Mouse (Mus musculus) neural tube, embryonic 11.5 days (tissue): ENCODE data around the gene Tbk1. TPM values are rescaled to one million over a fixed set of nuclear protein-coding genes. Genes with fewer than 3 reads are reported as not detected.

Source experiments
- ATAC-seq: fragments of 200-750 bp; cut with Nextera tagmentation; 2 replicates; pipeline ENCODE4 v1.8.0; 2017; ENCODE audit warnings: moderate number of reproducible peaks, mild to moderate bottlenecking, moderate TSS enrichment, moderate library complexity; ENCODE audit not compliant: insufficient read depth, low FRiP score, low TSS enrichment
- DNase-seq: peaks from one replicate; pipeline ENCODE4 v3.0.0-alpha.2; 2015; ENCODE audit warnings: low spot score
- H3K27ac ChIP-seq: fragments of 300-500 bp; sonication (generic); 2 replicates; pipeline ENCODE4 v1.5.1; 2014; ENCODE audit warnings: low read depth, mild to moderate bottlenecking, low read length
- H3K27me3 ChIP-seq: fragments of 300-500 bp; sonication (generic); 2 replicates; pipeline ENCODE4 v1.6.1; 2014; ENCODE audit warnings: mild to moderate bottlenecking, low read length, mixed read lengths; ENCODE audit not compliant: control insufficient read depth, insufficient read depth
- H3K36me3 ChIP-seq: fragments of 300-500 bp; sonication (generic); 2 replicates; pipeline ENCODE4 v1.6.1; 2014; ENCODE audit warnings: mild to moderate bottlenecking, low read length, moderate library complexity, mixed read lengths; ENCODE audit not compliant: control insufficient read depth, insufficient read depth
- H3K4me1 ChIP-seq: fragments of 300-500 bp; sonication (generic); 2 replicates; pipeline ENCODE4 v1.6.1; 2014; ENCODE audit warnings: low read length, mixed read lengths; ENCODE audit not compliant: control insufficient read depth, insufficient read depth
- H3K4me2 ChIP-seq: fragments of 300-500 bp; sonication (generic); 2 replicates; pipeline ENCODE4 v1.6.1; 2014; ENCODE audit warnings: low read depth, mild to moderate bottlenecking, moderate library complexity
- H3K4me3 ChIP-seq: fragments of 300-500 bp; sonication (generic); 2 replicates; pipeline ENCODE4 v1.5.1; 2014; ENCODE audit warnings: low read depth, low read length
- H3K9ac ChIP-seq: fragments of 300-500 bp; sonication (generic); 2 replicates; pipeline ENCODE4 v1.6.1; 2014; ENCODE audit warnings: mild to moderate bottlenecking, low read length
- H3K9me3 ChIP-seq: fragments of 300-500 bp; sonication (generic); 2 replicates; pipeline ENCODE4 v1.6.1; 2016; ENCODE audit warnings: low read length; ENCODE audit not compliant: control insufficient read depth
- WGBS: fragments of 180-500 bp; shearing (Covaris S2); extraction: QIAGEN DNeasy Blood & Tissue Kit; methylation state at CpG from one replicate; pipeline ENCODE4 v1.1.7; 2014; 5-methylcytosine and 5-hydroxymethylcytosine counted together
- polyA plus RNA-seq: library from polyadenylated mRNA; unstranded; fragments of >200 nt; fragmentation: Nextera tagmentation; extraction: Ambion mirVana; gene quantifications from 2 replicates; pipeline ENCODE4 v1.2.1, GENCODE M21; 2014

The Tbk1 gene
- polyA plus RNA-seq, 1 experiment from 2014 or later: 32.4 TPM

DNA sequence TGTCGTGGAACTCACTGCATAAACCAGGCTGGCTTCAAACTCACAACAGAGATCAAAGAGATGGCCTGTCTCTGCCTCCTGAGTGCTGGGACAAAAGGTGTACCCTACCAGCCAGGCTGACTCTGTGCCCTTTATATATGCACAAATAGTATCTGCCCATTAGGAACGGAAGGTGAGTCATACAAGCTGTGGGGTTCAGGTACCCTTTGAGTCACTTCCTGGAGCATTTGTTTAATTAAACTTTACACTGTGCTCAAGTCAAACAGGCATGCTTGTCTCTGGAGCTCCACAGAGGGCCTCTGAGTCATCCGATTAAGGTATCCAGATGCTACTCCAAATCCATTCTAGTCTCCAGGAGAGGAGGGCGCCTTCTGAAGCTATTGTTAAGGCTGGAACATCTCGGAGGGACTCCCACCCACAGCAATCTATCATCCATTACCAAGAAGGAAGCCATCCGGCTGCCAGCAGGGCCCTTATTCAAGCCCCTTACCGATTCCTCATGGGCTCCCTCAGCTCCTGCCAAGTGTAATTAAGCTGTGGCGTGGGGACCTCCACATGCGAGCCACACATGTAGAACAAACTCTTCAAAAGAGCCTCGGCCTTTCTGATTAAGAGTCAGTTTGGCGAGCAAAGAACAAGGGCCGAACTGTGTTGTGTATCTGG is 65.5 kb downstream of the Tbk1 start:
- H3K27me3 ChIP-seq: no peaks in the 10 kb centered on the region
- H3K4me1 ChIP-seq: peaks cover 7% of the 10 kb centered on the region
- H3K9me3 ChIP-seq: no peaks in the 10 kb centered on the region
- no peak overlapping the region for H3K4me2 ChIP-seq
- WGBS: 18% methylated on average over 12 of the region's 12 CpGs
- DNase-seq (peak; percentile 36), ATAC-seq (no peak)
- H3K9ac ChIP-seq: no peak overlapping the region
- no peaks in the 10 kb centered on the region for H3K36me3 ChIP-seq
- no peak overlapping the region for H3K4me3 ChIP-seq
- no peak overlapping the region for H3K27ac ChIP-seq

DNA sequence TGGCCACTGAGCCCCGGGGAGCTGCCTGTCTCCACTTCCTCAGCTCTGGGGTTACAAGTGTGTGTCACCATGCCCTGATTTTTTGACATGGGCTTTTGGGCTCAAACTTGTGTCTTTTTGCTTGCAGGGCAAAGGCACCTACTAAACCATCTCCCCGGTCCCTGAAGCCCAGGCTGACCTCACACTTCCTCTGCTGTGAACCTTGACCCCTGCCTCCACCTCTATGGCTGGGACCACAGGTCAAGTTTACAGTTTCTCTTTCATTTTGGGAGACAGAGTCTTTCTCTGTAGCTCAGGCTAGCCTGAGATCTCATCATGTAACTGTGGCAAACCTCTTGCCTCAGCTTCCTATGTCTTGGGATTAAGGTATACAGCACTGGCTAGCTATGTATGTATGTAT is 66.9 kb downstream of the Tbk1 start:
- WGBS: 63% methylated on average over 2 of the region's 2 CpGs
- H3K27me3 ChIP-seq: no peaks in the 10 kb centered on the region
- no peak overlapping the region for H3K9ac ChIP-seq
- no peak overlapping the region for H3K27ac ChIP-seq
- no peak overlapping the region for H3K4me3 ChIP-seq
- H3K9me3 ChIP-seq: no peaks in the 10 kb centered on the region
- H3K36me3 ChIP-seq: no peaks in the 10 kb centered on the region
- H3K4me2 ChIP-seq: no peak overlapping the region
- H3K4me1 ChIP-seq: peaks cover 7% of the 10 kb centered on the region
- DNase-seq (no peak), ATAC-seq (no peak)

DNA sequence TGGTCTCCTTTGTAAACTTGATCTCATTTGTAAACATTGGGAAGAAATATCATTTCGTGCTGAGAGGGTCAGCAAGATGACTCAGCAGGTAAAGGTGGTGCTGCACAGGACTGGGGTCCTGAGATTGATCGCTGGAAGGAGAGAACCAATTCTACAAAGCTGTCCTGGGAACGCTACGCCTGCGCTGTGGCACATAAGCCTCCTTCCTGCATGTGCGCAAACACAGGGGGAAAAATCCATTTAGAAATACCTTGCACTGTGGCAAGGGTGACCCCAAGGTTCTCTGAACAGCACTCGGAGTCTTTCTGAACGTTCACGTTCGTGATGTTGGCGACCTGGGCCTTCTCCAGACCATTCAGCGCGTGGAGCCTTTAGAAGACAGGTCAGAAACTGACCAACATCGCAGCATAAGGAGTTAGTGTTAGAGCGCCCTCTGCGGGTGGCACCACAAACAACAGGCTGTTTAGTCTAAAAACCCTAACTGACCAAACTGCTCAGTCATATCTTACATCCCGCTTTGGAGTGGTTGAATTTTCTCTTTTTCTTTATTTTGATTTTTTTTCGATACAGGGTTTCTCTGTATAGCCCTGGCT is 70.5 kb downstream of the Tbk1 start:
- peak; percentile 54; the same call in 1 of the 2 replicates for ATAC-seq
- 30% methylated on average over 18 of the region's 18 CpGs for WGBS

DNA sequence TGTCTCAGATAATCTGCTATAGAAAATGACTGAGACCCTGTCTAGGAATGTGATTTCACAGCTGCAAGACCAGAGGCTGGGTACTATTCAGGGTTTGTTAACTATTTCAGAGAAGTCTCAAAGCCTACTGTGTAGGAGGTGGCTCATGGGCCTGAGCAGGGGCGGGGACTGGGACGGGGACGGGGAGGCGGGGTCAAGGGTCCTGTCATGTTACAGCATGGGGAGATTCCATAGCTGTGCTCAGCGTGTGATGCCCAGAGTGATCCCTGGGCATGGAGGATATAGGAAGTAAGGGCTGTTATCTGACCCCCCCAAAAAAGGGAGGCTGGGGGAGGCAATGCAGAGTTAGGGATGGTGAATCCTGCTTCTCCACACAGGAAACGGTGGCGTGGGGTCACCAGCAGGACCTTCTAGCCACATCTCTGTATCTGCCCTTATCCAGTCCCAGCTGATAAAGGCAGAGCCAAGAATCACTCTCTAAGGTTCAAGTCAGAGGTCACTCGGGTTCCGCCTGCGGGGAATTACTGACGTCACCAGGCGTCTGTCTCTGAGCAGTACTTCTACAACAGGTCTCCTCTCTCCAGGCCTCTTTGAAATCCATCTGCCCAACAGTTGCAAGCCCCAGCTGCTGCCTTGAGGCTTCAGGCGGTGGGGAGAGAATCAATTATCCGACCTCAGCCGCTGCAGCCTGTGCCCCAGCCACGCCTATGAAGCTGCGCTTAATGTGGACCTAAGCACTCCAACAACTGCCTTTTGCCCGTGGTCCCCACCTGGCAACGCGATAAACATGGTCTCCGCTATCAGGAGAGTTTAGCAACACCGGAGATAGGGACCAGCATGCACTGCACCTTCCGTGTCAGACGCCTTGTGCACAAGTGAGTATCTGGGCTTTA is 76.6 kb downstream of the Tbk1 start:
- 0 out of 2 replicates have a peak, but pooled peaks cover 9% of the 10 kb centered on the region for H3K4me1 ChIP-seq
- no peak overlapping the region for H3K27ac ChIP-seq
- no peaks in the 10 kb centered on the region for H3K36me3 ChIP-seq
- H3K4me2 ChIP-seq: peak overlapping the region; percentile 7; the same call in 1 of the 2 replicates
- H3K9me3 ChIP-seq: no peaks in the 10 kb centered on the region
- H3K4me3 ChIP-seq: no peak overlapping the region
- H3K9ac ChIP-seq: no peak overlapping the region
- ATAC-seq (peak; percentile 58), DNase-seq (peak; percentile 76)
- no peaks in the 10 kb centered on the region for H3K27me3 ChIP-seq
- WGBS: 25% methylated on average over 24 of the region's 24 CpGs

More for the DNA sequence above, 70.5 kb downstream of the Tbk1 start:
- no peaks in the 10 kb centered on the region for H3K9me3 ChIP-seq
- H3K27me3 ChIP-seq: no peaks in the 10 kb centered on the region
- no peak overlapping the region for H3K27ac ChIP-seq
- H3K4me3 ChIP-seq: no peak overlapping the region
- H3K36me3 ChIP-seq: no peaks in the 10 kb centered on the region
- H3K9ac ChIP-seq: no peak overlapping the region
- peak; percentile 87 for DNase-seq
- H3K4me1 ChIP-seq: peaks cover 1% of the 10 kb centered on the region
- no peak overlapping the region for H3K4me2 ChIP-seq

DNA sequence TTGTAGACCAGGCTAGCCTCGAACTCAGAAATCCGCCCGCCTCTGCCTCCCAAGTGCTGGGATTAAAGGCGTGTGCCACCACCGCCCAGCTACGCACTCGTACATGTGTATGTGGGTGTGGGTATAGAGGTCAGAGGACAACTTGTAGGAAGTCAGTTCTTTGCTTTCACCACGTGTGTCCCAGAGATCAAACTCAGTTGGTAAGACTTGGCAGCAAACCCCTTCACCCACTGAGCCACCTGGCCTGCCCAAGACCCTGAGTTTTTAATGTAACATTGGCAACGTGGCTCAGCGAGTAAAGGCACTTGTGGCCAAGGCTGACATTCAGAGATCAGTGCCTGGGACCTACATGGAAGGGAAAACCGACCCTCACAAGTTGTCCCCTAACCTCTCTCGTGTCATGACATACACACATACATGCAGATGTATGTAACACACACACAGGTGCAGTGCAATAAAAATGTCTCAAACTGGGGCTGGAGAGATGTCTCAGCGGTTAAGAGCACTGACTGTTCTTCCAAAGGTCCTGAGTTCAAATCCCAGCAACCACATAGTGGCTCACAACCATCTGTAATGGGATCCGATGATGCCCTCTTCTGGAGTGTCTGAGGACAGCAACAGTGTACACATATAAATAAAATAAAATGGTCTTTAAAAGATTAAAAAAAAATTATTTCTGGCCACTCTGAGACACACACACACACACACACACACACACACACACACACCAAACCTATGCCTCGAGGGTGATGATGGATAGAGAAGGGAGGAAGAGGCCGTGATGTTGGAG is 78.6 kb downstream of the Tbk1 start:
- ATAC-seq (no peak), DNase-seq (no peak)
- Histone ChIP-seq H3K9me3 (no peaks in the 10 kb centered on the region), H3K36me3 (no peaks in the 10 kb centered on the region), H3K27me3 (no peaks in the 10 kb centered on the region), H3K4me1 (0 out of 2 replicates have a peak, but pooled peaks cover 9% of the 10 kb centered on the region), H3K4me3 (no peak overlapping the region), H3K27ac (no peak overlapping the region), H3K9ac (no peak overlapping the region), H3K4me2 (no peak overlapping the region)
- WGBS: 89% methylated on average over 16 of the region's 16 CpGs

DNA sequence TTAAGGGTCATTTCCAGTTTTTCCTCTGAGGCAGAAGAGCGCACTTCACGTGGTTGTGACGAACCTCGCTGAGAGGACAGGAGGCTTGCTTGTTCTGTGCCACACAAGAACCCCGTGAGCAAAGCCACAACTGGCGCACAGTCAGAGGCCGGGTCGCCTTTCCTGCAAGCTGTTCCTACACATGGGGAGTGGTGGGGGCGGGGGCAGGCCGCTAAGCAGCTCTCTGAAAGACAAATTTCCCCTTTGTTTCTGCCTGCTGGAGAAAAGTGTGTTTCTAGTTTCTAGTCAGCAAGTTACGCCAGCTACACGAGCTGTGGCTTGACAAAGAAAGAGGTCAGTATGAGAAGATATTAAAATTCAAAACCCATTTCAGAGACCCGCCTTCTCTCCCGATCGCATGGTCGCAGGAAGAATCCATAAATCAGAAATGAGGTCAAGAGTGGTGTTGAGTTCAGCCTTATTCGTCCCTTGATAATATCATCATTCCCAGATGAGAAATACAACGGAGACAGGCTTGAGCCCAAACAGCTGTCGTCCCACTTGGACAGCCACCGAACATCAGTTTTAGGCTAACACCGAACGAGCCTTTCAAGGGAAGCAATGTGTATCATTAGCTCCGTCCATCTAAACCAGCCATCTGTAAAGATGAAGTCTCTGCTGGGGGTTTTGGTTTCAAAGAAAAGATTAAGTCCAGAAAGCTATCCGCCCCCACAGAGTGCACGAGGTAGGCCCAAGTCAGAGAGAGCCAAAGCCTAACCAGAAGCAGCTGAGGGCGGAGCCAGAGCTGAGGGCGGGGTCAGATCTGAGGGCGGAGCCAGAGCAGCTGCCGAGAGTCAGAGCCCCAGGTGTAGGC is 79.6 kb downstream of the Tbk1 start:
- Histone ChIP-seq H3K27ac (peak overlapping the region; percentile 63), H3K4me1 (0 out of 2 replicates have a peak, but pooled peaks cover 9% of the 10 kb centered on the region), H3K9ac (no peak overlapping the region), H3K36me3 (no peaks in the 10 kb centered on the region), H3K4me2 (no peak overlapping the region), H3K27me3 (no peaks in the 10 kb centered on the region), H3K9me3 (no peaks in the 10 kb centered on the region), H3K4me3 (no peak overlapping the region)
- WGBS: 34% methylated on average over 29 of the region's 29 CpGs
- DNase-seq: peak; percentile 71
- ATAC-seq: peak; percentile 51

DNA sequence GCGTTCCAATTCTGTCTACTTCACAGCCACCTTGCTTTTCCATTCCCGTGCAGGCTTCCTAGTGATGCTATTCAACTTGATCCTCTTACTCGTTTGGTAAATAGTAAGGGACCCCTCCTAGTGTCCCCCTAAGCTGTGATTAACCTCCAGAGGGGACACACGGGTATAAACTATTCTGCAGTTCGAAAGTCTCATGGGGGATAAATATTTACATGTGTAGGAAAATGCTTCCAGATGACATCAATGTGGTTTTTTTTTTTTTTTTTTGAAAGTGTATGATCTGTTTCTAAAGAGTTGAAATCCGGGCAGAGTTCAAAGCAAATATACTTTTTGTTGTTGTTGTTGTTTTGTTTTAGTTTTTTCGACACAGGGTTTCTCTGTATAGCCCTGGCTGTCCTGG is 80.7 kb downstream of the Tbk1 start:
- Histone ChIP-seq H3K4me3 (no peak overlapping the region), H3K36me3 (no peaks in the 10 kb centered on the region), H3K4me2 (no peak overlapping the region; the same call in 1 of the 2 replicates), H3K27me3 (no peaks in the 10 kb centered on the region), H3K9me3 (no peaks in the 10 kb centered on the region), H3K27ac (0 out of 2 replicates have a peak overlapping the region, but pooled peaks have one; percentile 56), H3K9ac (0 out of 2 replicates have a peak overlapping the region, but pooled peaks have one; percentile 1), H3K4me1 (0 out of 2 replicates have a peak, but pooled peaks cover 9% of the 10 kb centered on the region)
- 64% methylated on average over 7 of the region's 7 CpGs for WGBS
- ATAC-seq (no peak), DNase-seq (no peak)
